Mouse (Mus musculus) gastrocnemius, adult 18-20 months (tissue): Measurements from ENCODE around the gene Fam83d. TPM values are rescaled to one million over a fixed set of nuclear protein-coding genes. Genes with fewer than 3 reads are reported as not detected.

Experiments
- DNase-seq: peaks from one replicate; pipeline ENCODE4 v3.0.0; 2021; ENCODE audit warnings: low spot score
- total RNA-seq, 2 experiments: library from RNA; stranded (reverse); gene quantifications; 2 replicates each; pipeline ENCODE4 v1.2.3; 2021

Fam83d gene
- total RNA-seq, 2 experiments from 2014 or later: 2.0 to 4.1 TPM

DNA sequence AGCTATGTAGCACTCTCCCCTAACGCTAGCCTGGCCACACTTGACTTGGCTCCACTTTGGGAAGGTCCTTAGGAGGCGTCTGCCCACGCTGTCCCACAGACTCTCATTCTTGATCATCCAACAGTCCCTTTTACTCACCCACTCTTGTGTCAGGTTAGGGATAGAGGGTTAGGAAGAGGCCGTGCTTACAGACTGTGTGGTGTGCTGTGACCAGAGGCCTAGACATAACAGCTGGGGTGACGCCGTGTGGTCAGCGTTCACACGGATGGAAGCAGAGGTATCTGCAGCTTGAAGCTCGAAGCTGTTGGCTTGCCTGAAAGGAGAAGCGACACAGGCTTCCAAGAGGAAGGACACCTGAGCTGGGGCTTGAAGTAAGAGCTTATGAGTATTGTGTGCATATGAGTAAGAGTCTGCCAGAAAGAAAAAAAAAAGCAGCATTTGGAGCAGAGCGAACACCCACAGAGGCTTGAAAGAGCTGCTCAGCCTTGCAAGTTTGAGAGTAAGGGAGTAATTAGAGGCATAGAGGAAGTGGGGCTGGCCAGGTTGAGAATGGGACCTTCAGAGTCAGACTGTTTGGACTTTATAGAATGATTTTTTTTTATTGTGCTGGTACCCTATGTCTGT is 24.3 kb upstream of the Fam83d start:
- no peak for DNase-seq

DNA sequence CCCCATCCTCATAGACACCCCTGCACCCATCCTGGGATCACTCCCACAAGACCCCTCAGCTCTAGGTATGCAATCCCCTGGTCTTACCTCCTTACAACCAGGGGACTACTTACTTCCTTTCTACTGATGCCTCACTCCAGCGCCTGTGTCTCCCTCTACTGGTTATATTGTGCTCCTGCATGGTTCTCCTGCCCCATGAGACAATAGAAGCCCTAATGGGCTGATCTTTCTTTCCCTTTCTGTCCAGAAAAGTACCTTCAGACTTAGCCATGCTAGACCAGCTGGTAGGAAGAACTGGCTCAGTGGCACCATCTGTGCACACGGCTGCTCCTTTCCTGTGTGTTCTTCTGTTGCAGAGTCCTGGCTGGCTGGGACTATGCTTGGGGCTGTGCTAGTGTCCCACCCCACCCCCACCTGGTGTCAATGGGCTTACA is 22.8 kb upstream of the Fam83d start:
- no peak for DNase-seq

DNA sequence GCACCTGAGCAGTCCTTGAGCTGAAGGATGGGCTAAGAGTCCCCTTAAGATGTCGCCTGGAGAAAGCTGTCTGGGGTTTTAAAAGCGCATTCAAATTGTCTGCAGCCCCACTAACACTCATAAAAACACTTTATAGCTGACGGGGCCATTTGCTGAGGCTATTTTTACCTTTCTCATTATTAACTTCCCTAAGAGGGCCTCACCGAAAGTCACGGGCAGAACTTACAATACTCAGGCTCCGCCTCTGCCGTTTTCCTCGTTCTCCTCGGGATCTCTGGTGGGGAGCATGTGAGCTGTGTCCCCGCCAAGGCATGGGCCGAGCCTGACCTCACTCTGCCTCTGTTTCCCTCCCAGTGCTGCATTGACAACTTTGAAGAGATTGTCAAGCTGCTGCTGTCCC is 21.7 kb upstream of the Fam83d start:
- no peak for DNase-seq

GRCm38 (mm10) chr2:158749366-158749765 is 18.5 kb upstream of the Fam83d start:
- no peak for DNase-seq

- no peak for DNase-seq
Observed at GRCm38 (mm10) chr2:158760231-158760630, 7.7 kb upstream of the Fam83d start.

DNA sequence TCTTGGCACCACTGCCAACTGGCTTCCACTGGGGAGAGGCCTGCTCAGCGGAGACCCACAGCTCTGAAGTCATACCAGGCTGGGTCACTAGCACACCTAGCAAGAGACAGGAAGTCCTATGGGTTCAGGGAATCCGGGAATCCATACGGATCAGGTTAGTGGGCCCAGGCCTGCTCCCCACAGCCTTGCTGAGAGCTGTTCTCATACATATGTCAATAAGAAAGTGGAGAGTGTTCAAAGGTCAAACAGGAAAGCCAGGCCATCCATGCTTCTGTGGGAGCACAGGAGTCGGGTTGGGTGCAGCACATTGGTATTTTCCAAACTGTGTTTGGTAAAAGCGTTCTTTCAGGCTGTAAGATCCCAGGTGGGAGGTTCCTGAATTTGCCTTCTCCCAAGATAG is 5.6 kb upstream of the Fam83d start:
- DNase-seq: no peak

DNA sequence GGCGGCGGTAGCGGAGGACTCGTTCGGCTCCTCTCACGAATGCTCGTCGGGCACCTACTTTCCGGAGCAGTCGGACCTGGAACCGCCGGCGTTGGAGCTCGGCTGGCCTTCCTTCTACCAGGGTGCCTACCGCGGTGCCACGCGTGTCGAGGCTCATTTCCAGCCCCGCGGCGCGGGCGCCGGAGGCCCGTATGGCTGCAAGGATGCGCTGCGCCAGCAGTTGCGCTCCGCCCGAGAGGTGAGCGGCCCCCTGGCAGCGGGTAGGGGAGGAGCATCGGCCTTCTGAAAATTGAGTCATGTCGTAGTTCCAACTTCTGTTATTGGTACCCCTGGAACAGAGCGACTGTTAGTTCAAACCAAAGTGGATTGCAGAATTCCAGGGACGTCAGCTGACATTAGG is 457 bp downstream of the Fam83d start:
- no peak for DNase-seq

DNA sequence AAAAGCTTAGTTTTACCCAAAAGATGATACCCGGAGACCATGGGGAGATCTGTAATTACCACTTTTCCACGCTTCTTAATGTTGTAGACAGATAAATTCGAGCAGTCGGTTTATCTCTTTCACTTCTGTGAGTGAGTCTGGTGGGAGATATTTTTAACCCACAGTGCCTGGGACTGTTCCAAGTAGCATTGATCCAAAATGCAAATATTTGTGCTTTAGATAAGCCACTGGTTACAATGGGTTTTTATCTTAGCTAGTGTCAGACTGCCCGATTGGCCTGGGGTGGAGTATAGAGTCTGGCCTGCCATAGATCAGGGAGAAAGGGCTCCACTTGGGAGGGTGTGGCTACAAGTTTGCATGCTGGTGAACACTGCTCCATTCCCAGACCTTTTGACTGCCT is 878 bp downstream of the Fam83d start:
- no peak for DNase-seq

GRCm38 (mm10) chr2:158770126-158770757 is 2.3 kb downstream of the Fam83d start:
- no peak for DNase-seq

GRCm38 (mm10) chr2:158771066-158771763 is 3.3 kb downstream of the Fam83d start:
- DNase-seq: no peak

DNA sequence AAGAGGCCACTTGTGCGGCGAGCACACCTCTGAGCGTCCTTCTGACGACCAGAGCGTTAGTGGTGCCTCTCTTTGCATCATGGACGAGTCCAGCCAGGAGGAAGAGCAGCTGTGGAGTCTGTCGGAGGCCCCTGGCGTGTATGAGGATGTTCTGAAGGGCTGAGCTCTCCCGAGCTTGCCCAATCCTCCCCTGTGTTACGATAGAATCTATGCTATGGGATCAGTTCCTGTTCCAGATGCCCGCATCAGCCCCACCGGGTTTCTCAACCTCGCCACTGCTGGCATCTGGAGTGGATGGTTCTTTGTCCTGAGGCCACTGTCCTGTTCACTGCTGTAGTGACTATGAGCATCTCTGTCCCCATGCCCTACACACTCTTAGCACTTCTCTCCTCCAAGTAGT is 4.9 kb downstream of the Fam83d start:
- no peak for DNase-seq

DNA sequence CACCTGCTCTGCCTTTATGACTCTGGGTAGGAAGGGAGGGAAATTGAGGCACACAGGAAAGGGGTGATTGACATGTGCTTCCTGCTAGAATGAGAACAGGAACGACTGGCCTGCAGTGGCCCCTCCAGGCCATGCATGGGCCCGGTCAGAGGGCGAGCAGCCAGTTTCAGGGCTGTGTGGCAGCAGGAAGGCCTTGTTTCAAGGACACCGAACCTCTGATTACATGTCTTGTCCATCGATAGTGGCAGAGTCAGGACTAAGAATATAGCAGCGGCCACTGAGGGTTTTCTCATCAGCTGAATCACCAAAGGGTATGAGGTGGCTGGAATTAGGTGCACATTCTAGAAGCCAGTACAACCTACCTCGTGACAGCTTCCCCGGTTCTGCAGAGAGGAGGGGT is 7.0 kb downstream of the Fam83d start:
- DNase-seq: no peak

- peak; percentile 23 for DNase-seq
Observed at GRCm38 (mm10) chr2:158776716-158777115, 8.8 kb downstream of the Fam83d start.

DNA sequence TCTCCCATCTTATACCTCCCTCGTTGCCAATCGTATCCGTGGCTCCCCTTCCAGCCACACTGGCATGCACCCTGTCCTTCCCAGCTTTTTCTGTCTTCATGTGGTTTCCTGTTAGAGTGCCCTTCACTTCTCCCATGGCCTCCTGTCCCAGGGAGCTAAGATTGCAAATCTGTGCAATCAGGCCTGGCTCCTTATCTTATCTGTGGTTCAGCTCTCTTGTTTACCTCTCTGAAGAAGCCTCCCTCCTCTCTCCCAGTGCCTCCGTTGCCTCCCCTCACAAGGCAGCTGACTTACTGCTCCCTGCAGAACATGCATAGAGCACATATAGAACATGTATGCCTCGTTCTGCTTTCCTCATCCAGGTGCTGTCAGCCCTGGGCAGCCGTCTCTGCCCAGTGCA is 9.6 kb downstream of the Fam83d start:
- no peak for DNase-seq

- DNase-seq: no peak
Observed at GRCm38 (mm10) chr2:158778349-158778748, 10.5 kb downstream of the Fam83d start.

GRCm38 (mm10) chr2:158781126-158781525 is 13.2 kb downstream of the Fam83d start:
- peak; percentile 56 for DNase-seq

DNA sequence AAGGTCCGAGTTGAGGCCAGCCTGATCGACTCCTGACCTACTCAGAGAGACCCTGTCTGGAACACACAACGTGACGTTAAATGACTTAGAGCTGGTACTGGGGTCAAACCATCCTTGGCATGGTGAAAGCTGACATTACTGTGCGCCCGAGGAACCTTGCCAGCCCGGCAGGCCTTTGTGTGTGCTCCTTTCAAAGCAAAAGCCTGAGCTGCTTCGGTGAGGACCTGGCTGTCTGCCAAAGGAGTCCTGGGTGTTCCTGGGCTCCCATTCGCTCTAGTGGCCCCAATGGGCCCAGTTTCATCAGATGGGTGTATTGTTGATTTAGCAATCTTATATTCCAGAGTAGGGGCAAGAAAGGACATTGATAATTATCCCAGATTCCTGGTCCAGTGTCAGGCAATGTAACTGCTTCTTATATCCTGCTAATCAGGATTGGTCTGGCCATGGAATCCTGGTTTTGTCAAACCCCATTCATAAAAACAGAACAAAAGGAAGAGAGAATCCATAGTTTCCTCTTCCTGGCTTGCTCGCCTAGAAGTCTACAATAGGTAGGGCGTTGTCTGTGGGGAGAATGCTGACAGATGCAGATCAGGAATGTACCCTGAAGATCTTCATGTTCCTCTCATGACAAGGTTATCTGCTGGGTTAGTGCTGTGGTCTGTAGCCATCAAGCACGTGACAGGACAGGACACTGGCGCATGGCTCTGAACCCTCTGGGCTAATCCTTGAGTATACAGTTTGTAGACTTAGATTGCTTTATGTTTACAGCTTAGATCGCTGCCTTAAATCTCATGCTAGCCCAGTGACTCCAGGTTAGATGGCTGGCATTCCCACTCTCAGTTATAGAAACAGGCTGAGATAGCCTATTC is 19.3 kb downstream of the Fam83d start:
- no peak for DNase-seq

DNA sequence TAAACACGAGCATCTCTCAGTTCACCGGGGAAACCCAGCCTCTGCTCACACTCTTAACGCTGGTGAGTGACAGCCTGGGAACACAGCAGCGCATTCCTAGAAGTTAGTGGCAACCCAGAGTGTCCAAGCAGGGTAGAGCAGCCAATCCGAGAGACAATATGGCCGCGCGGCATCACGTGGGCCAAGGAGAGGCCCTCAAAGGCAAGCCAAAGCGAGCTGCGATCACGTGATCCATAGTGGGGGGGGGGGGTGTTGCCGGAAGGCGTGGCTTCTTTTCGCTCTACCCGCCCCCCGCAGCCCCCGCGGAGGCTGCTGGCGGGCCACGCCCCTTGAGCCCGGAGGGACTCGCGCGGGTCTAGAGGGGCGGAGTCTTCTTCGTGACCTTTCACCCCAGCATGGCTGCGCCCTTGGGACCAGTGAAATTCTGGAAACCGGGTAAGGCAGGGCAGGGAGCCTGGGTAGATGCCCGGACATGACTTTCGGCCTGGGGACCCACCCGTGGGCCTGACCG is 26.7 kb downstream of the Fam83d start, which contains the start of gene Dhx35:
TSS of gene Dhx35 (plus strand) at position 314 of the 511 bp plus-strand sequence.
- DNase-seq: peak; percentile 93

- no peak for DNase-seq
Observed at GRCm38 (mm10) chr2:158795043-158795442, 27.1 kb downstream of the Fam83d start.

DNA sequence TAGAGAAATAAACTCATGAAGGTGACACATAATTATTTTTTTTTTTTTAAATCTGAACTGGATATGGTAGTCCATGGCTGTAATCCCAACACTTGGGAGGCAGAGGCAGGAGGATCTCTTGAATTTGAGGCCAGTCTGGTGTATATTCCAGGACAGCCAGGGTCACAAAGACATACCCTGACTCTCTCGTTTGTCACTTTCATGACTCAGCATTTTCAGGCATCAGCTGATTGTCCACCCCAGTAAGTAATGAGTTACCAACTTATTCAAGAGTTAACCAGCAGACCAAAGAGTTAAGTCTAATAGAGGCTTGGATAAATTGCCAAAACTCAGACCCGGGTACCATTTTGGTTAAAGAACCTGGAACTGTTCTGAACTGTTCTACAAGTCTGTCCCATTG is 28.0 kb downstream of the Fam83d start:
- DNase-seq: no peak

DNA sequence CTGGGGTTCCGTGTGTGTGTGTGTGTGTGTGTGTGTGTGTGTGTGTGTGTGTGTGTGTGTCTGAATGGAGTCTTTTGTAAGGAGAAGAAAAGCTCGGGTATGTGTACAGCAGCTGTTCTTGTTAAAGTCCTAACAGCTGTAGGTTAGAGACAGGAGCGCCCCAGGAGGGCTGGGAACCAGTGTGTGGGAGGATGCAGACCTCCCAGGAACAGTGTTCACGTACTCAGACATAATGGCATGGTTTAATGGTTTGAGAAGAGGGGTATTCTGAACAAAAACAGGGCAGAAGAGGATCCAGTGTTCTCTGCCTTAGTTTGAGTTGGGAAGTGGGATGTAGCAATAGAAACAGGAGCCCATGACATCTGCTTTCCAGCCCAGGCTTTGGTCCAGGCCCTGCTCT is 31.4 kb downstream of the Fam83d start:
- no peak for DNase-seq

DNA sequence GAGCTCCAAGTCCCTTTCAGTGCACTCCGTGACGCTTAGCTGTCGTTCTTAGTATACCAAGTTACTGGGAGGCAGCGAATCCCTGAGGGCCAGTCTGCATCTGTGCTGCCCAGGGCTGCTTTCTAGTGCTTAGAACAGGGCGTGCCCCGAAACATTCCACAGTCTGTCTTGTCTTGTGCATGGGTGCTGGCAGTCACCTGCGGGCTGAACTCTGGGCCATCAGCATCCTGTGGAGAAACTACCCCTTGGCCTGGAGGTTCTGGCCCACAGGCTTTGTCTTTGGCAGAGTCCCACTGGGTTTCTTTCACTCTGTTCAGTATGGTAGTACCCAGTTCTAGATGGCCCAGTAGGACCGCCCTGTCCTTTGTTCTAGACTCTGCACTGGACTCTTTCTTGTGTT is 32.9 kb downstream of the Fam83d start:
- no peak for DNase-seq
